9 mouse cellular contexts compared by ENCODE assay signal in genomic region chr2:94054813-94055212, GRCm38 (mm10). TPM values are rescaled to one million over a fixed set of nuclear protein-coding genes. Genes with fewer than 3 reads are reported as not detected.
DNase-seq lines count a peak whose midpoint lies in the region; ATAC-seq and TF ChIP-seq lines count a peak whose summit lies in the region.
"Had no signal": no experiment of that assay in that cellular context is flagged by ENCODE, and none has a peak within 500 bp of the region (broad histone marks: within the 10 kb centered on the region; RNA-seq: fewer than 3 reads in every experiment).

No protein-coding gene starts in this region.

- no peaks in the 10 kb centered on the region for H3K9me3 ChIP-seq in midbrain, postnatal 0 days (ENCODE audit: low read length)
- H3K9me3 ChIP-seq in midbrain, embryonic 10.5 days (replicated peaks) = no peaks in the 10 kb centered on the region
- no peaks in the 10 kb centered on the region for H3K9me3 ChIP-seq in hindbrain, postnatal 0 days (ENCODE audit: low read length)
- H3K9me3 ChIP-seq in neural tube, embryonic 14.5 days (ENCODE audit: control insufficient read depth, low read length) = no peaks in the 10 kb centered on the region

- no peak overlapping the region for H3K4me3 ChIP-seq in midbrain, postnatal 0 days (ENCODE audit: low read depth, low read length)
- no peak overlapping the region for H3K4me3 ChIP-seq in midbrain, embryonic 10.5 days
- no peak overlapping the region for H3K4me3 ChIP-seq in hindbrain, postnatal 0 days (ENCODE audit: low read length)
- H3K4me3 ChIP-seq in neural tube, embryonic 14.5 days (ENCODE audit: low read depth, low read length) = no peak overlapping the region
- H3K4me3 ChIP-seq: myocyte had no signal

- H3K9ac ChIP-seq in midbrain, postnatal 0 days (replicated peaks; ENCODE audit: low read length, poor library complexity, severe bottlenecking) = no peak overlapping the region
- no peak overlapping the region for H3K9ac ChIP-seq in hindbrain, postnatal 0 days (replicated peaks; ENCODE audit: low read length)
- no peak overlapping the region for H3K9ac ChIP-seq in neural tube, embryonic 14.5 days (replicated peaks; ENCODE audit: low read depth, low read length)

- no peaks in the 10 kb centered on the region for H3K36me3 ChIP-seq in midbrain, postnatal 0 days (ENCODE audit: insufficient read depth, low read length)
- peaks cover 14% of the 10 kb centered on the region; the same call in 1 of the 2 replicates for H3K36me3 ChIP-seq in midbrain, embryonic 10.5 days
- no peaks in the 10 kb centered on the region for H3K36me3 ChIP-seq in hindbrain, postnatal 0 days (ENCODE audit: insufficient read depth, low read length)
- no peaks in the 10 kb centered on the region for H3K36me3 ChIP-seq in neural tube, embryonic 14.5 days (ENCODE audit: control insufficient read depth, insufficient read depth, low read length)

- peak; percentile 92 for TF ChIP-seq CTCF in midbrain, postnatal 0 days (IDR thresholded peaks at IDR 0.05)
- TF ChIP-seq CTCF in hindbrain, postnatal 0 days (IDR thresholded peaks at IDR 0.05; ENCODE audit: low read depth) = peak; percentile 88

- no peak overlapping the region for H3K27ac ChIP-seq in midbrain, postnatal 0 days (ENCODE audit: low read depth, low read length)
- no peak overlapping the region for H3K27ac ChIP-seq in midbrain, embryonic 10.5 days (replicated peaks)
- no peak overlapping the region for H3K27ac ChIP-seq in hindbrain, postnatal 0 days
- H3K27ac ChIP-seq in neural tube, embryonic 14.5 days (ENCODE audit: low read depth, low read length) = no peak overlapping the region

- ATAC-seq in midbrain, postnatal 0 days (ENCODE audit: low FRiP score) = no peak
- peak; percentile 82 for ATAC-seq in hindbrain, postnatal 0 days
- peak; percentile 87 for ATAC-seq in neural tube, embryonic 14.5 days (ENCODE audit: low read depth)

- DNase-seq in embryo, embryonic 10 days (ENCODE audit: low spot score) = peak; percentile 65
- DNase-seq in embryo, embryonic 9.5 days (ENCODE audit: extremely low spot score) = no peak
- DNase-seq in midbrain, postnatal 0 days (ENCODE audit: low spot score) = peak; percentile 80
- no peak for DNase-seq in midbrain, embryonic 10.5 days (ENCODE audit: low spot score)
- peak; percentile 71 to 77 for DNase-seq in cerebellum, postnatal 10 days
- DNase-seq in hindbrain, postnatal 0 days (ENCODE audit: low spot score) = peak; percentile 80
- no peak for DNase-seq in ovary, postnatal 36 days (ENCODE audit: low spot score)

- peaks cover 4% of the 10 kb centered on the region; the same call in 1 of the 2 replicates for H3K4me1 ChIP-seq in midbrain, postnatal 0 days (ENCODE audit: insufficient read depth, low read length)
- no peaks in the 10 kb centered on the region for H3K4me1 ChIP-seq in midbrain, embryonic 10.5 days
- 0 out of 2 replicates have a peak, but pooled peaks cover 3% of the 10 kb centered on the region for H3K4me1 ChIP-seq in hindbrain, postnatal 0 days (ENCODE audit: insufficient read depth, low read length)
- H3K4me1 ChIP-seq in neural tube, embryonic 14.5 days (ENCODE audit: control insufficient read depth, insufficient read depth, low read length) = no peaks in the 10 kb centered on the region

- no peak overlapping the region for H3K4me2 ChIP-seq in midbrain, postnatal 0 days (ENCODE audit: low read depth, low read length, poor library complexity, severe bottlenecking)
- no peak overlapping the region for H3K4me2 ChIP-seq in hindbrain, postnatal 0 days (ENCODE audit: low read depth, low read length)
- no peak overlapping the region for H3K4me2 ChIP-seq in neural tube, embryonic 14.5 days (ENCODE audit: low read depth, low read length)

- H3K27me3 ChIP-seq in midbrain, postnatal 0 days (ENCODE audit: insufficient read depth, low read length) = no peaks in the 10 kb centered on the region
- no peaks in the 10 kb centered on the region for H3K27me3 ChIP-seq in midbrain, embryonic 10.5 days (ENCODE audit: low read depth, poor library complexity, severe bottlenecking)
- H3K27me3 ChIP-seq in hindbrain, postnatal 0 days (ENCODE audit: insufficient read depth, low read length) = no peaks in the 10 kb centered on the region
- no peaks in the 10 kb centered on the region for H3K27me3 ChIP-seq in neural tube, embryonic 14.5 days (ENCODE audit: control insufficient read depth, insufficient read depth, low read length)

RNA-seq across cellular contexts. Expression of gene Alkbh3, which starts 44.2 kb away (rescaled TPM):
- 28.6 and 57.3 TPM in 2 replicates for total RNA-seq in midbrain, postnatal 0 days (2014; rRNA removed)
- polyA plus RNA-seq in midbrain, postnatal 0 days (2015; fragmentation: Nextera tagmentation; extraction: Ambion mirVana) = 45.3 and 52.2 TPM in 2 replicates
- 47.8 and 51.5 TPM in 2 replicates for polyA plus RNA-seq in midbrain, embryonic 10.5 days (2016; fragmentation: Nextera tagmentation; extraction: Ambion mirVana)
- 21.6 and 61.1 TPM in 2 replicates for total RNA-seq in hindbrain, postnatal 0 days (2014; rRNA removed)
- polyA plus RNA-seq in hindbrain, postnatal 0 days (2015; fragmentation: Nextera tagmentation; extraction: Ambion mirVana) = 48.9 and 51.7 TPM in 2 replicates
- polyA plus RNA-seq in neural tube, embryonic 14.5 days (2014; fragmentation: Nextera tagmentation; extraction: Ambion mirVana) = 51.4 and 57.5 TPM in 2 replicates

RNA-seq across cellular contexts. Expression of gene Gm27027, which starts 58.7 kb away (rescaled TPM):
- not detected in 2 replicates for total RNA-seq in midbrain, postnatal 0 days (2014; rRNA removed)
- not detected in 2 replicates for polyA plus RNA-seq in midbrain, postnatal 0 days (2015; fragmentation: Nextera tagmentation; extraction: Ambion mirVana)
- polyA plus RNA-seq in midbrain, embryonic 10.5 days (2016; fragmentation: Nextera tagmentation; extraction: Ambion mirVana) = not detected in 2 replicates
- total RNA-seq in hindbrain, postnatal 0 days (2014; rRNA removed) = 0.58 TPM in 1 of 2 replicates, not detected in the other
- polyA plus RNA-seq in hindbrain, postnatal 0 days (2015; fragmentation: Nextera tagmentation; extraction: Ambion mirVana) = not detected in 2 replicates
- not detected in 2 replicates for polyA plus RNA-seq in neural tube, embryonic 14.5 days (2014; fragmentation: Nextera tagmentation; extraction: Ambion mirVana)
- polyA plus RNA-seq: myocyte had no signal

Comparison
In these comparisons a context has a peak if more than half of its experiments do, and no peak if none do; other contexts are left out.
1. DNase-seq: peak in embryo, embryonic 10 days (single experiment), midbrain, postnatal 0 days (single experiment), cerebellum, postnatal 10 days (2 of 2) and hindbrain, postnatal 0 days (single experiment); none in embryo, embryonic 9.5 days (single experiment), midbrain, embryonic 10.5 days (single experiment) and ovary, postnatal 36 days (single experiment).